Mouse (Mus musculus): ENCODE measurements around the gene Macc1. TPM values are rescaled to one million over a fixed set of nuclear protein-coding genes. Genes with fewer than 3 reads are reported as not detected.
A peak's percentile ranks its signal among the peaks of the same experiment; 100 is the strongest.

Macc1 gene
- polyA plus RNA-seq (2016; fragmentation: Nextera tagmentation; extraction: Ambion mirVana), result 0.91 and 1.1 TPM in 2 replicates

DNA sequence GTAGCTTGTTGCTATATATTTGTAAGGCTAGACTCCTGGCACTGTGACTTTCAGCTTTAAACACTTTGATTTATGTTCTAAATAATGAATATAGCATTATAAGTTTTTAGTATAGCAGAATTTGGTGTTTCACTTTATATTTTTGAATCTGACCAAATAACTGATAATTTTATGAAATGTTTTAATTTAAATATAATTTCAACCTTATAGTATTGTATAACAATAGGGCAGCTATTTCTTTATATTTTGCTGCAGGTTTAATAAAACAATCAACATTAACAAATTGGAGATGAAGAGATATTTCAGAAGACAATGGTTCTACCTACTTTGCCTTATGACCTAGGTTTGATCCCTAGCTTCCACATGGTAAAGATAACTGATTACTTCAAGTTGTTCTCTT, at the start of gene Macc1:
Gene Macc1 (plus strand): TSS at position 301 of the 400 bp plus-strand sequence.
- Histone ChIP-seq H3K27ac (no peak within 1 kb of the TSS), H3K9me3 (no peaks in the 10 kb centered on the region), H3K4me3 (no peak within 1 kb of the TSS), H3K36me3 (no peaks in the 10 kb centered on the region), H3K4me1 (peaks cover 2% of the 10 kb centered on the region; the same call in 1 of the 2 replicates), H3K9ac (no peak within 1 kb of the TSS), H3K4me2 (replicated peaks) (no peak within 1 kb of the TSS), H3K27me3 (no peaks in the 10 kb centered on the region)
- ATAC-seq (ENCODE audit: insufficient number of reproducible peaks, insufficient read depth, low FRiP score, low TSS enrichment), result no peak

DNA sequence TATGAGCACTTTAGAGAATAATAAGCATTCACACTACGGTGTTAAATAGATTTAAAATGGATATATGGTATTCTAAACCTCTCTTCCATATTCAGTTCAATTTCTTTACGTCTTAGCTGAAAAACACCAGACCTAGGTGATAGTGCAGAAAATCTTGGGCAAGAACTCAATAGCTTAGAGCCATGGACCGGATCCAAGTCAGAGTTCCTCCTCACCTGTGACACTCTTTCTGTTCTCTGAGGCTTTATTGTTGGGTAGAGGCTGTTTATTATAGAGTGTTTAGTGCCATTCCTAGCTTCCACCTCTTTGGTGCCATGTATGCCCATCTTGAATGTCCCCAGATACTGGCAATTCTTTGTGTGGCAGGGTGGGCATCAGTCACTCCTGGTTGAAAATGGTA, 49.6 kb upstream of the Macc1 start:
- H3K27ac ChIP-seq, result no peak overlapping the region
- no peak overlapping the region for H3K4me2 ChIP-seq (replicated peaks)
- no peaks in the 10 kb centered on the region for H3K36me3 ChIP-seq
- 93% methylated on average over 3 of the region's 3 CpGs for WGBS
- H3K9ac ChIP-seq, result no peak overlapping the region
- no peaks in the 10 kb centered on the region; the same call in 1 of the 2 replicates for H3K4me1 ChIP-seq
- H3K9me3 ChIP-seq, result no peaks in the 10 kb centered on the region
- H3K4me3 ChIP-seq, result no peak overlapping the region
- ATAC-seq (ENCODE audit: insufficient number of reproducible peaks, insufficient read depth, low FRiP score, low TSS enrichment), result no peak
- H3K27me3 ChIP-seq, result no peaks in the 10 kb centered on the region

- 65% methylated on average over 1 of the region's 1 CpGs for WGBS
- Histone ChIP-seq H3K4me3 (no peak overlapping the region), H3K9me3 (no peaks in the 10 kb centered on the region), H3K36me3 (no peaks in the 10 kb centered on the region), H3K27me3 (no peaks in the 10 kb centered on the region), H3K9ac (no peak overlapping the region), H3K27ac (no peak overlapping the region), H3K4me1 (no peaks in the 10 kb centered on the region; the same call in 1 of the 2 replicates), H3K4me2 (replicated peaks) (no peak overlapping the region)
- ATAC-seq (ENCODE audit: insufficient number of reproducible peaks, insufficient read depth, low FRiP score, low TSS enrichment), result no peak
Observed at GRCm38 (mm10) chr12:119268723-119269122, 45.3 kb upstream of the Macc1 start.

GRCm38 (mm10) chr12:119270036-119270435, 44.0 kb upstream of the Macc1 start:
- ATAC-seq (ENCODE audit: insufficient number of reproducible peaks, insufficient read depth, low FRiP score, low TSS enrichment), result no peak

DNA sequence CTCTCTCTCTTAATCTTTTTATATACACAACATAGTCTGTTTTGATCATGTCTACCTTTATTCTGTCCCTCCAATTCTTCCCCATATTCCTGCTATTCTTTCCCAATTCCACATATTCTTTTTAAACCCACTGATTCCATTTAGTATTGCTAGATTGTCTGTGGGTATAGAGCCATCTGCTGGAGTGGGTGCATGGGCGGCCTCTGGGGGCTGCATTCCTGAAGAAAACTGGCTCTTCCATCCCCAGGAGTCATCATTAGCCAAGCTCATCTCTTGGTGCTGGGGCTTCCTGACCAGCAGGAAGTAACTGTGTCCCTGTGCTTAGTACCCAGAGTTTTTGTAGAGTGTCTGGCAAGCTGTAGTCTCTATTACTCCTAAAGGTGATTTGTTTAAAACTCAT, 42.1 kb upstream of the Macc1 start:
- Histone ChIP-seq H3K27ac (no peak overlapping the region), H3K27me3 (no peaks in the 10 kb centered on the region), H3K4me2 (replicated peaks) (no peak overlapping the region), H3K9ac (no peak overlapping the region), H3K4me1 (no peaks in the 10 kb centered on the region; the same call in 1 of the 2 replicates), H3K4me3 (no peak overlapping the region), H3K36me3 (no peaks in the 10 kb centered on the region), H3K9me3 (no peaks in the 10 kb centered on the region)
- no peak for ATAC-seq (ENCODE audit: insufficient number of reproducible peaks, insufficient read depth, low FRiP score, low TSS enrichment)
- WGBS, result 76% methylated on average over 1 of the region's 1 CpGs

More at GRCm38 (mm10) chr12:119270036-119270435, 44.0 kb upstream of the Macc1 start:
- no peaks in the 10 kb centered on the region for H3K27me3 ChIP-seq
- no peak overlapping the region for H3K9ac ChIP-seq
- H3K27ac ChIP-seq, result no peak overlapping the region
- H3K4me2 ChIP-seq (replicated peaks), result no peak overlapping the region
- no peaks in the 10 kb centered on the region; the same call in 1 of the 2 replicates for H3K4me1 ChIP-seq
- H3K4me3 ChIP-seq, result no peak overlapping the region
- 74% methylated on average over 2 of the region's 2 CpGs for WGBS
- no peaks in the 10 kb centered on the region for H3K36me3 ChIP-seq
- no peaks in the 10 kb centered on the region for H3K9me3 ChIP-seq

GRCm38 (mm10) chr12:119273605-119274004, 40.5 kb upstream of the Macc1 start:
- H3K4me1 ChIP-seq, result no peaks in the 10 kb centered on the region
- no peak overlapping the region for H3K27ac ChIP-seq
- WGBS, result 8% methylated on average over 1 of the region's 1 CpGs
- no peak overlapping the region for H3K4me3 ChIP-seq
- no peak overlapping the region for H3K9ac ChIP-seq
- H3K4me2 ChIP-seq (replicated peaks), result no peak overlapping the region
- H3K27me3 ChIP-seq, result no peaks in the 10 kb centered on the region
- H3K36me3 ChIP-seq, result no peaks in the 10 kb centered on the region
- ATAC-seq (ENCODE audit: insufficient number of reproducible peaks, insufficient read depth, low FRiP score, low TSS enrichment), result no peak
- H3K9me3 ChIP-seq, result no peaks in the 10 kb centered on the region

GRCm38 (mm10) chr12:119276282-119276681, 37.8 kb upstream of the Macc1 start:
- Histone ChIP-seq H3K36me3 (no peaks in the 10 kb centered on the region), H3K4me1 (no peaks in the 10 kb centered on the region)
- WGBS, result 65% methylated on average over 1 of the region's 1 CpGs

GRCm38 (mm10) chr12:119291618-119292017, 22.5 kb upstream of the Macc1 start:
- no peak overlapping the region for H3K4me2 ChIP-seq (replicated peaks)
- no peak overlapping the region for H3K27ac ChIP-seq
- no peaks in the 10 kb centered on the region for H3K36me3 ChIP-seq
- 95% methylated on average over 6 of the region's 6 CpGs for WGBS
- no peaks in the 10 kb centered on the region for H3K27me3 ChIP-seq
- no peaks in the 10 kb centered on the region for H3K4me1 ChIP-seq
- no peak overlapping the region for H3K9ac ChIP-seq
- H3K4me3 ChIP-seq, result no peak overlapping the region
- ATAC-seq (ENCODE audit: insufficient number of reproducible peaks, insufficient read depth, low FRiP score, low TSS enrichment), result no peak
- H3K9me3 ChIP-seq, result no peaks in the 10 kb centered on the region

More at GRCm38 (mm10) chr12:119276282-119276681, 37.8 kb upstream of the Macc1 start:
- no peak overlapping the region for H3K27ac ChIP-seq
- no peak overlapping the region for H3K4me2 ChIP-seq (replicated peaks)
- no peak for ATAC-seq (ENCODE audit: insufficient number of reproducible peaks, insufficient read depth, low FRiP score, low TSS enrichment)
- no peak overlapping the region for H3K4me3 ChIP-seq
- no peak overlapping the region for H3K9ac ChIP-seq
- H3K9me3 ChIP-seq, result no peaks in the 10 kb centered on the region
- no peaks in the 10 kb centered on the region for H3K27me3 ChIP-seq

DNA sequence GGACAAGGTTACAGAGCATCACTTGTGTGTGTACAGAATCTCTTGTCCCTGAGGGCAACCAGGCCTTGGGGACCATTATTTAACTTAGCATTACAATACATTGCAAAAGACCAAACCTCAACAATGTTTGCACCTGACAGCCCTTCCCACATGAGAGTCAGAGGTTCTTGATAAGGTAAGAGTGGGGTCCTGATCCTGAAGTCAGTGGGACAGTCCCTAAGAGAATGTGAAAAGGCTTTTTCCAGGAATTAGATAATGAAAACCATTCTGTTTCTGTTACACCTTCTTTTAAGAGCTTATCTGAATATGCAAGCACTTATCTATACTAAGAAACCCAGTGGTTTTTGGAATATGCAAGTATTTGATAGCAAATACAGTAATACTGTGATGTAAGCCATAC, 10.5 kb upstream of the Macc1 start:
- Histone ChIP-seq H3K27ac (no peak overlapping the region), H3K27me3 (no peaks in the 10 kb centered on the region), H3K9me3 (no peaks in the 10 kb centered on the region), H3K4me2 (replicated peaks) (no peak overlapping the region), H3K4me3 (no peak overlapping the region), H3K36me3 (no peaks in the 10 kb centered on the region), H3K4me1 (no peaks in the 10 kb centered on the region), H3K9ac (no peak overlapping the region)
- no peak for ATAC-seq (ENCODE audit: insufficient number of reproducible peaks, insufficient read depth, low FRiP score, low TSS enrichment)

- Histone ChIP-seq H3K9ac (no peak overlapping the region), H3K27ac (no peak overlapping the region), H3K4me3 (no peak overlapping the region), H3K9me3 (no peaks in the 10 kb centered on the region), H3K36me3 (no peaks in the 10 kb centered on the region), H3K4me1 (no peaks in the 10 kb centered on the region), H3K27me3 (no peaks in the 10 kb centered on the region), H3K4me2 (replicated peaks) (no peak overlapping the region)
- ATAC-seq (ENCODE audit: insufficient number of reproducible peaks, insufficient read depth, low FRiP score, low TSS enrichment), result no peak
- WGBS, result 63% methylated on average over 3 of the region's 3 CpGs
Observed at GRCm38 (mm10) chr12:119313014-119313763, 881 bp upstream of the Macc1 start.

DNA sequence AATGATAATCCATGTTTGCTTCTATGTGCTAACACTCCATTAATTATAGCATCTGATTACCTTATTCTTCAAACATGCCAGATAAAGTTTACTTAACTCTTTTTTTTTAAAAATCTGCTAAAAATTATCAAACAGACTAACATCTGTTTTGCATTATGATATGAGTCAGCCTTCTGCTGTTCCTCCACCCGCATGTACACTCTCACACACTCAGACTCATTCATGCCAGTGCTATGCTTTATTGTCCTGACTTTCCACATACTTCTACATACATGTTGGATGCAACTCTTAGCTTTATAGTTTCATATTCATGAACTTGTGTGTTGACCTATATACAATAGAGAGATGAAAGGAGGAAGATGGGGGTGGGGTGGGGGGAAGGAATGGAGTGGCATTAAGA, 4.7 kb downstream of the Macc1 start:
- Histone ChIP-seq H3K27me3 (no peaks in the 10 kb centered on the region), H3K36me3 (no peaks in the 10 kb centered on the region), H3K4me3 (no peak overlapping the region), H3K27ac (no peak overlapping the region), H3K4me2 (replicated peaks) (no peak overlapping the region), H3K4me1 (peaks cover 3% of the 10 kb centered on the region; the same call in 1 of the 2 replicates), H3K9ac (no peak overlapping the region), H3K9me3 (no peaks in the 10 kb centered on the region)
- WGBS, result 28% methylated on average over 1 of the region's 1 CpGs
- ATAC-seq (ENCODE audit: insufficient number of reproducible peaks, insufficient read depth, low FRiP score, low TSS enrichment), result 0 out of 2 replicates have a peak, but pooled peaks have one; percentile 77

DNA sequence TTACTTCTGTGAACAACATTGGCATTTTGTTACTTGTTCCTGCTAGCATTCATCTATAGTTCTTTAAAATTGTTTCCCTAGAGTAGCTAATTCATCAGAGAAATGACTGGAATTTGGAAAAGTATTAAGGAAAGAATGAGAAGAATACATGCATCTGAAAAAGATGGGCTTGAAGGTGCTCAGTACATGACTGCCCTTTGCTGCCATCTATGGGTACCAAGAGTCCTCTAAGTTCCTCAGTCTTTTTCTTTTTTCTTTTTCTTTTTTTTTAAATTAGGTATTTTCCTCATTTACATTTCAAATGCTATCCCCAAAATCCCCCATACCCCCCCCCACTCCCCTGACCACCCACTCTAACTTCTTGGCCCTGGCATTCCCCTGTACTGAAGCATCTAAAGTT, 11.3 kb downstream of the Macc1 start:
- Histone ChIP-seq H3K4me3 (no peak overlapping the region), H3K4me2 (replicated peaks) (no peak overlapping the region), H3K4me1 (no peaks in the 10 kb centered on the region), H3K36me3 (no peaks in the 10 kb centered on the region), H3K27me3 (no peaks in the 10 kb centered on the region), H3K9me3 (no peaks in the 10 kb centered on the region), H3K27ac (no peak overlapping the region), H3K9ac (no peak overlapping the region)
- no peak for ATAC-seq (ENCODE audit: insufficient number of reproducible peaks, insufficient read depth, low FRiP score, low TSS enrichment)

All from embryonic facial prominence, embryonic 12.5 days (tissue).